9 mouse cellular contexts compared by ENCODE assay signal in the genomic region with DNA sequence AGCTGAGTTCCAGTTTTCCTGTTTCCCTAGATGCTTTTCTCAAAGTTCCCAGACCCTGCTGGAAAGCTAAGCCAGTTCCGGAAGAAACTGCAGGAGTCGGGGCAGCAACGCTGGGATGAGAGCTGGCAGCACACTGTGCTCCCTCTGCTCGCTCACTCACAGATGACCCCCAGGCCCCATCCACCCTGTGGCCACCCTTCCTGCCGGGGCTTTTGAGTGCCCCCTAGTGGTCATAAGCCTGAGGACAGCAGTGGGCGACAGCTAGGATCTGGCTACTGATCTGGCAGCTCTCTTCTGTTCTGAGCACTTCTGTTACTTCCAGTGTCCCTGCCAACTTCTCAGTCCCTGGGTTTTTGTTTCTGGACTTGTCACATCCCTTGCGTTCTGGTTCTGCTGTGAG. TPM values are rescaled to one million over a fixed set of nuclear protein-coding genes. Genes with fewer than 3 reads are reported as not detected.
DNase-seq lines count a peak whose midpoint lies in the region; ATAC-seq and TF ChIP-seq lines count a peak whose summit lies in the region.
"Had no signal": no experiment of that assay in that cellular context is flagged by ENCODE, and none has a peak within 500 bp of the region (broad histone marks: within the 10 kb centered on the region; RNA-seq: fewer than 3 reads in every experiment).

No protein-coding gene starts in this region.

- H3K4me2 ChIP-seq in hindbrain, embryonic 12.5 days (replicated peaks): no peak overlapping the region

- no peak overlapping the region for H3K9ac ChIP-seq in hindbrain, embryonic 12.5 days

- H3K4me1 ChIP-seq in hindbrain, embryonic 10.5 days (replicated peaks): no peaks in the 10 kb centered on the region
- no peaks in the 10 kb centered on the region for H3K4me1 ChIP-seq in hindbrain, embryonic 12.5 days
- H3K4me1 ChIP-seq in bone marrow, adult 2 months (ENCODE audit: control insufficient read depth, insufficient read depth, low read length): no peaks in the 10 kb centered on the region
- H3K4me1 ChIP-seq: megakaryocyte, embryonic 14.5 days had no signal

- no peak overlapping the region for H3K27ac ChIP-seq in hindbrain, embryonic 10.5 days
- H3K27ac ChIP-seq in hindbrain, embryonic 12.5 days: no peak overlapping the region
- no peak overlapping the region for H3K27ac ChIP-seq in bone marrow, adult 2 months (ENCODE audit: control insufficient read depth, insufficient read depth, low read depth, low read length, poor library complexity)

- peak; percentile 40; the same call in 1 of the 2 replicates for TF ChIP-seq POLR2A in bone marrow, adult 2 months (IDR thresholded peaks at IDR 0.05; ENCODE audit: borderline replicate concordance, control insufficient read depth, low read depth, low read length)

- no peaks in the 10 kb centered on the region for H3K27me3 ChIP-seq in hindbrain, embryonic 10.5 days (ENCODE audit: insufficient read depth, poor library complexity, severe bottlenecking)
- H3K27me3 ChIP-seq in hindbrain, embryonic 12.5 days: no peaks in the 10 kb centered on the region
- H3K27me3 ChIP-seq: megakaryocyte, embryonic 14.5 days had no signal

- peak; percentile 62 for DNase-seq in hindbrain, embryonic 10.5 days (ENCODE audit: low spot score)
- DNase-seq in fibroblast of lung, adult 2 months (ENCODE audit: low read depth): peak; percentile 3
- peak; percentile 32 to 33 for DNase-seq in layer of hippocampus, postnatal 36 days
- peak; percentile 53 for DNase-seq in spleen, postnatal 36 days (ENCODE audit: low spot score in 2 of 2)

- H3K4me3 ChIP-seq in hindbrain, embryonic 10.5 days: no peak overlapping the region
- H3K4me3 ChIP-seq in hindbrain, embryonic 12.5 days: no peak overlapping the region
- H3K4me3 ChIP-seq in bone marrow, adult 2 months (replicated peaks; ENCODE audit: control insufficient read depth, low read depth, low read length): no peak overlapping the region
- H3K4me3 ChIP-seq: megakaryocyte, embryonic 14.5 days had no signal

- TF ChIP-seq CTCF in bone marrow, adult 2 months (IDR thresholded peaks at IDR 0.05; ENCODE audit: control insufficient read depth, insufficient read depth, low read length): peak; percentile 84

- no peaks in the 10 kb centered on the region for H3K9me3 ChIP-seq in hindbrain, embryonic 10.5 days
- no peaks in the 10 kb centered on the region for H3K9me3 ChIP-seq in hindbrain, embryonic 12.5 days (replicated peaks)
- H3K9me3 ChIP-seq: megakaryocyte, embryonic 14.5 days had no signal

- 38% methylated on average over 7 of the region's 7 CpGs for WGBS in hindbrain, embryonic 10.5 days
- WGBS in hindbrain, embryonic 12.5 days: 30% methylated on average over 7 of the region's 7 CpGs
- 51% methylated on average over 7 of the region's 7 CpGs for WGBS in bone marrow, adult 2 months

- no peak for ATAC-seq in hindbrain, embryonic 12.5 days (ENCODE audit: low FRiP score)
- peak; percentile 80 for ATAC-seq in hematopoietic stem cell, adult 5-6 weeks (replicated peaks in 1 of 2; ENCODE audit: insufficient read depth in 1 of 2, low FRiP score in 2 of 2, low TSS enrichment in 1 of 2, low read depth in 1 of 2, poor library complexity in 2 of 2, severe bottlenecking in 2 of 2)
- peak; percentile 91 for ATAC-seq in megakaryocyte progenitor cell, adult 5-6 weeks (replicated peaks; ENCODE audit: poor library complexity)

- H3K36me3 ChIP-seq in hindbrain, embryonic 10.5 days: peaks cover 94% of the 10 kb centered on the region
- H3K36me3 ChIP-seq in hindbrain, embryonic 12.5 days: peaks cover 72% of the 10 kb centered on the region

RNA-seq across cellular contexts. Expression of gene Alg1, which starts 11.0 kb away (rescaled TPM):
- polyA plus RNA-seq in hindbrain, embryonic 10.5 days (2016; fragmentation: Nextera tagmentation; extraction: Ambion mirVana): 27.8 and 28.0 TPM in 2 replicates
- polyA plus RNA-seq in hindbrain, embryonic 12.5 days (2016; fragmentation: Nextera tagmentation; extraction: Ambion mirVana): 29.9 and 32.7 TPM in 2 replicates
- 11.1 and 15.4 TPM in 2 replicates for polyA plus RNA-seq in bone marrow, adult 2 months (2011; ENCODE audit: insufficient read depth, insufficient read length, low replicate concordance, missing spikeins)
- total RNA-seq in hematopoietic stem cell, adult 5-6 weeks (2017): 14.4 and 17.3 TPM in 2 replicates
- total RNA-seq in layer of hippocampus, postnatal 36 days (2021): 10 to 100 TPM; 26.7 to 29.9 TPM
- total RNA-seq in megakaryocyte progenitor cell, adult 5-6 weeks (2015): 22.5 and 22.8 TPM in 2 replicates
- total RNA-seq in megakaryocyte progenitor cell, adult 5-6 weeks (2017): 20.1 and 20.3 TPM in 2 replicates

RNA-seq across cellular contexts. Expression of gene Eef2kmt, which starts 11.4 kb away (rescaled TPM):
- polyA plus RNA-seq in hindbrain, embryonic 10.5 days (2016; fragmentation: Nextera tagmentation; extraction: Ambion mirVana): 20.2 and 20.7 TPM in 2 replicates
- 9.5 and 11.6 TPM in 2 replicates for polyA plus RNA-seq in hindbrain, embryonic 12.5 days (2016; fragmentation: Nextera tagmentation; extraction: Ambion mirVana)
- polyA plus RNA-seq in bone marrow, adult 2 months (2011; ENCODE audit: insufficient read depth, insufficient read length, low replicate concordance, missing spikeins): 4.1 and 6.3 TPM in 2 replicates
- 23.9 and 26.2 TPM in 2 replicates for total RNA-seq in hematopoietic stem cell, adult 5-6 weeks (2017)
- total RNA-seq in layer of hippocampus, postnatal 36 days (2021): 1 to 10 TPM; 5.2 to 5.6 TPM
- total RNA-seq in megakaryocyte progenitor cell, adult 5-6 weeks (2015): 21.7 and 26.4 TPM in 2 replicates
- 22.7 and 24.8 TPM in 2 replicates for total RNA-seq in megakaryocyte progenitor cell, adult 5-6 weeks (2017)

RNA-seq across cellular contexts. Expression of gene AU021092, which starts 22.3 kb away (rescaled TPM):
- polyA plus RNA-seq in hindbrain, embryonic 10.5 days (2016; fragmentation: Nextera tagmentation; extraction: Ambion mirVana): 1.8 and 3.2 TPM in 2 replicates
- polyA plus RNA-seq in hindbrain, embryonic 12.5 days (2016; fragmentation: Nextera tagmentation; extraction: Ambion mirVana): 5.8 and 6.3 TPM in 2 replicates
- polyA plus RNA-seq in bone marrow, adult 2 months (2011; ENCODE audit: insufficient read depth, insufficient read length, low replicate concordance, missing spikeins): not detected in 2 replicates
- total RNA-seq in hematopoietic stem cell, adult 5-6 weeks (2017): not detected in 2 replicates
- total RNA-seq in layer of hippocampus, postnatal 36 days (2021): 1 to 10 TPM; 4.5 to 4.7 TPM
- not detected in 2 replicates for total RNA-seq in megakaryocyte progenitor cell, adult 5-6 weeks (2015)
- total RNA-seq in megakaryocyte progenitor cell, adult 5-6 weeks (2017): not detected in 2 replicates

RNA-seq across cellular contexts. Expression of gene Nagpa, which starts 40.6 kb away (rescaled TPM):
- 14.4 and 15.3 TPM in 2 replicates for polyA plus RNA-seq in hindbrain, embryonic 10.5 days (2016; fragmentation: Nextera tagmentation; extraction: Ambion mirVana)
- 12.9 and 14.1 TPM in 2 replicates for polyA plus RNA-seq in hindbrain, embryonic 12.5 days (2016; fragmentation: Nextera tagmentation; extraction: Ambion mirVana)
- 3.9 and 10.6 TPM in 2 replicates for polyA plus RNA-seq in bone marrow, adult 2 months (2011; ENCODE audit: insufficient read depth, insufficient read length, low replicate concordance, missing spikeins)
- total RNA-seq in hematopoietic stem cell, adult 5-6 weeks (2017): 25.4 and 37.1 TPM in 2 replicates
- total RNA-seq in layer of hippocampus, postnatal 36 days (2021): 10 to 100 TPM; 12.5 to 13.6 TPM
- 35.2 and 38.6 TPM in 2 replicates for total RNA-seq in megakaryocyte progenitor cell, adult 5-6 weeks (2015)
- total RNA-seq in megakaryocyte progenitor cell, adult 5-6 weeks (2017): 47.9 and 82.1 TPM in 2 replicates

Comparison
In these comparisons a context has a peak if more than half of its experiments do, and no peak if none do; other contexts are left out.
1. DNase-seq: peak in every context shown above with its lines; median percentile 62 in hindbrain, embryonic 10.5 days; 53 in spleen, postnatal 36 days; 32 in layer of hippocampus, postnatal 36 days; 3 in fibroblast of lung, adult 2 months.